Mouse (Mus musculus) thymus, postnatal 14 days (tissue): ENCODE measurements around the gene Rps27l.

Experiments
- DNase-seq: peaks from one replicate; pipeline ENCODE4 v3.0.0; 2021

Rps27l gene

GRCm38 (mm10) chr9:66985377-66985776, 39.5 kb downstream of the Rps27l start:
- peak; percentile 55 for DNase-seq

GRCm38 (mm10) chr9:66988198-66988887, 42.5 kb downstream of the Rps27l start:
- no peak for DNase-seq

- DNase-seq = no peak
Observed at GRCm38 (mm10) chr9:66988888-66989414, 43.1 kb downstream of the Rps27l start.

- no peak for DNase-seq
Observed at GRCm38 (mm10) chr9:66989581-66989980, 43.7 kb downstream of the Rps27l start.

- no peak for DNase-seq
Observed at GRCm38 (mm10) chr9:66990046-66990445, 44.2 kb downstream of the Rps27l start.

GRCm38 (mm10) chr9:66991021-66991749, 45.3 kb downstream of the Rps27l start:
- no peak for DNase-seq

- DNase-seq = no peak
Observed at GRCm38 (mm10) chr9:66991750-66992410, 46.0 kb downstream of the Rps27l start.
